Mouse (Mus musculus) skeletal muscle tissue, adult 2 months (tissue): ENCODE measurements around the gene Nsmce4a.
"Not testable (repeated sequence)": the region's sequence is repeated elsewhere in the genome, so short reads cannot be mapped to it uniquely, and the experiment has no call there.

Experiments
- DNase-seq: peaks from one replicate; pipeline ENCODE4 v3.0.0-alpha.2; 2012; ENCODE audit warnings: low read depth, low spot score

Nsmce4a gene

DNA sequence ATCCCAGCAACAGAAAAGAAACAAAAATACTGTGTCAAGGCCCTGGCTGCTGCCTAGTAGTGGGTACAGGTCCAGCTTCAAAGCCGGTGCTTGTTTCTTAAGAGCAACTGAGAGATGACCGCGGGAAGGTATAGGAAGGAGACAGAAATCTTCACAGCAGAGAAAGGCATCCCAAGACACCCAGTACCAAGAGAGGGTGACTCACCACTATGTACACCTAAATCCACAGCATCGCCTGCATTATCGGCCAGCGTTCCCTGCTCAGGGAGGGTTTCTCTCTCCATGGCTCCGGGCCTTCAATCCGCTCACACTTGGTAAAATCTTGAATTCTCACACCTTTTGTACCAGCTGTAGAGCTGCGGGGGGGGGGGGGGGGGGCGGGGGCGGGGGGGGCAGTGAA is at the start of gene Nsmce4a:
Gene Nsmce4a (minus strand): TSS at position 298 of the 400 bp plus-strand sequence.
- DNase-seq = no peak

DNA sequence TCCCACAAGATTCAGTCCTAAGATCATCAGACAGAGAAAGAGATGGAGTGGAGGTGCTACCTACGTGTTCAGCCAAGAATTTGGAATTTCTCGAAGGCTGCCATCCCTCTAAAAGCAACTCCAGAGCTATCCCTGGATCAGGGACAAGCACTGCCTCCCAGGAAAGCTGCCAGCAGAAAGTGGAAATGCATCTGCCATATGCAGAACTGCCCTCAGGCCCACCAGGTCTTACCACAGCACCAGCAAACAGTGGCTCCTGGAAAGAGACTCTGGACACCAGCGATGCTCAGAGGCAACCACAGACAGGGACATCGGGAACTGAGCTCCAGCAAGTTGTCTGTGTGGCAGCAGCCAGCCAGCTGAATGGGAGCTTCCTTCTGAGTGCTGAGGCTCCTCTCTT is 49.4 kb upstream of the Nsmce4a start:
- DNase-seq = no peak

DNA sequence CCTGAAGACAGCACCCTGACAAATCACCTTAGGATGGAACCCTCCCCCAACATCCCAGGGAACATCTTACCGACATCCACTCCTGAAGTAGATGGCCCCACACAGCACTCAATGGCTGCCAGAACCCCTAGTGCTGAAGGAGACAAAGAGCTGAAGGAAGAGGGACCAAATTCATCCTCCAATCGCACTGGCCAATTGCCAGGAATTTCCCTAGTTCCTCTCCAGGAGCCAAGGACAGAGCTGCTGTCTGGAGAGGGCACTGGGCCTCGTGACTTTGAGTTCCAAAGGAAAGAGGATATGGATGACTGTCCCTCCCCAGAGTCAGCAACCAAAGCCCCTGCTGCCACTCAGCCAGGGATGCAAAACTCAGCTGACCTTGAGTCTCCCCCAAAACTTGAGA is 49.0 kb upstream of the Nsmce4a start:
- peak; percentile 54 for DNase-seq

DNA sequence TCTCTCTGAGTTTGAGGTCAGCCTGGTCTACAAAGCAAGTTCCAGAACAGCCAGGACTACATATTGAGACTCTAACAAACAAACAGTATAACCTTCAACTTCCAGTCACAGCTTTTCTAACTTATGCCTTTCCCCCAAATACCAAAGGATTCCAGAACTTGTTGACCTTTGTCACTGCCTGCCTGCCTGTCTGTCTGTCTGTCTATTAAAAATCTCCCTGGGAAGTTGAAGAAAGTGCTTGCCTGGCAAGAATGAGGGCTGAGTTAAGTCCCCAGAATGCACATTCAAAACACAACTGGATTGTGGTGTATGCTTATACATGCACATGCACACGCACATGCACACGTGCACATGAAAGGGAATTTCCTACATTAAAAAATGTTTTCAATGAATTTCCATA is 48.1 kb upstream of the Nsmce4a start:
- DNase-seq = no peak

DNA sequence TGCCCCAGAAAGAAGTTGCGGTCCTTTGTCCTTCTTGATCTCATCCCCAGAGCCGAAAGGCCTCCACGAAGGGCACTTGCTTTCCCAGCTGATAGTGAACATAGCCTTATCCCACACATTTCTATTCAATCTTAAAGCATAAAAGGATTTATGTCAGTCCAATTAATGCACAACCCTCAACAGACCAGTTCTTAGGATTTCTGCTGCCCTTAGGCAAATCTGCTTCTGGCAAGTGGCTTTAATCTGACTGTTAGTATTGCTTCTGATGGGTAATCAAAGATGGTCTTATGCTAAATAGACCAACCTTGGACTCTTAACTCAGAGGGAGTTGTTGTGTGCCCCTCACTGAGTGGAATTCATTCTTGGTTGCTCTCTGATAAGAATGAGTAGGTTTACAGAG is 44.7 kb upstream of the Nsmce4a start:
- no peak for DNase-seq

DNA sequence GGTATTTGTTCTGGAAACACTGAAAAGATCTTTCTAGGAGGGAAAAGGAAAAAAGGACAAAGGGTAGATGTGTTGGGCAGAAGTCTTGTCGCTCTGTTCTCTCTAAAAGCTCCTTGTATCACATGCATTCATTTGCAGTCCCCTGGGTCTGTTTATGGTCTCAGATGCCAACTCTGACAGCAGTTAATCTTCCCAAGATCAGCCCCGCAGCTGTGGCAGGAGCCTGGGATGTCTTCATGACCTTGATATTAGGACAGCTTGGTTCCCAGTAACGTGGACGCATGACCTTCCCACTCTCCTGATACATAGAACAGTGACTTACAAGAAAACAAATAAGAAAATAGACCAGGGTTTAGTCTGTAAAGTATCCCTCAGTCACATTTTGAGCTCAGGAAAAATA is 41.1 kb upstream of the Nsmce4a start:
- DNase-seq = peak; percentile 48

DNA sequence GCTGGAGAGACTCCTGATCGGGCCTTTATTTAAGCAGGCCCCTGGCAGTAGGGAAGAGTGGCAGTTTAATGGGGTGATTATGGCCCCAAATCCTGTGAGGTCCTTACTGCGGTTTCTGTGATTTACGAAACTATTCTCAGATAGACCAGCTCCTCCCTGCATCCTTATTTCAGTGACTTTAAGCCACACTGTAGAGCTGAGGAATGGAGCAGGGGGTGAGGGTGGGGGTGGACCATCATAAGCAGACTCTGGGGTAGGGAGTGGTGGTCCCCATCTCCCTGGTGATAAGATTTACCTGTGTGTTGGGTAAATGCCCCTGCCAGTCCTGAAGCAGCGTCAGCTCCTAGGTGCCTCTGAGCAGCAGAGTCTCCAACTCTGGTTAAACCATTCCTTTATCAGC is 34.0 kb upstream of the Nsmce4a start:
- DNase-seq = no peak

DNA sequence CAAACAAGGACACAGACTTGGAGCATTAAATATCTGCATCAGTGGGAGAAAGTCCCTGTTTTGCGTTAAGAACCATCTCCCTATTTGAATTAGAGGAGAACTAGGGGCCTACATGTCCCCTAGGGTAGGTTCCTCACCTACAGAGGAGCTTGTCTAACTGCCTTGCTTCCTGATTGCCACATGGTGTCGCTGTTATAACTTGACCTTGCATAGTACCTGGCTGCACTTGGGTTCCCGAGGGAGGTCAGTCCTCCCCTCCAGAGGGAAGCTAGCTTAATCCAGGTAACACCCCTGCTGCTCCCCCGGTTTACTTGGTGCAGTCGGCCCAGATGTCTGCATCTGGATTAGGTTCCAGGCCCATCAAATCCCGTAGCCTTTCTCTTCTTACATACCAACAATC is 32.2 kb upstream of the Nsmce4a start:
- DNase-seq = peak; percentile 40

DNA sequence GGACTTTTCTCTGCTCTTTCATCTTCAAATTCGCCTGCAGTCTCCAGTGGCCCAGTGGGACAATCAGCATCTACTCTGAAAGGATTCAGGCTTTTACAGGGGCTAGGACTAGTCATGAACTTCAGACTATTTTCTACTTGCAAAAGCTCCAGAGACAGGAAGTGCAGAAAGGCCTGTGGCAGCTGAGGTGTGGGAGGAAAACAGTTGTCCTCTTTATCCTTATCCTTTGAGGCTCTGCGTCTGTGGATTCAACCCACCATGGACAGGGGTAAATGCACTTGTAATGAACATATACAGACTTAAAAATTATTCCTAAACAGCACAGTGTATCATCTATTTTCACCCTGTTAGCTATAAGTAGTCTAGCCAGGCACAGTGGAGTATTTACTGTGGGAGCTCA is 31.5 kb upstream of the Nsmce4a start:
- DNase-seq = no peak

DNA sequence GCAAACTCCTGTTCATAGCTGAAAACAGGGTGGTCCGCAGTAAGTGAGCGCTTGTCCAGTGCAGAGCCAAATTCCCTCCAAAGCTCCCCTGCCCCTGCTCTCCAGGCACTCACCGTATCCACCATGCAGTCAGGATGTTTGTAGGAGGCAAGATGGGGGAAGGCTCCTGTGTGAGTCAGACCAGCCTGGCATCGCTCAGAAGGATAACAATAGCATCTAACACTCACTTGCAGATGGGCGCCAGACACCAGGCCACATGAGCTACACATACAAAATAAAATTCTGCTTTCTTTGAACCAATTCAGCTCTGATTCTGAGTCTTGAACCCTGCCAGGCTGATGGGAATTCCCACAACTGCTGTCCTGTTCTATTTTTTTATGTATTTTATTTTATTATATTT is 30.6 kb upstream of the Nsmce4a start:
- no peak for DNase-seq

DNA sequence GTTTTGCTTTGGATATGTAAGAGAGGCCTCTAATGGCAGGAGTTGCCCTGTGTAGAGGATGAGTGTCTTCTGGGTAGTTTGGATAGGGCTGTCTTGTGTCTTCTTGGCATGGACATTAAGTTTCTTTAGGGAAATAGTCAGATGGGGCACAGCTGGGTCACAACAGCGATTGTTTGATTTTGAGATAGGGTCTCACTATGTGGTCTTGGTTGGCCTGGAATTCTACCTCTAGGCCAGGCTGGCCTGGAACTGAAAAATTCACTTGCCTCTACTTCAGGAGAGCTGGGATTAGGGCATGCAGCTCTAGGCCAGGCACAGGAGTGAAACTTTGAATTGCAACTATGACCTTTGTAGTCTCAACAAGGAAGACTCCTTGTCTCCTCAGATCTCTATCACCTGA is 29.9 kb upstream of the Nsmce4a start:
- no peak for DNase-seq

DNA sequence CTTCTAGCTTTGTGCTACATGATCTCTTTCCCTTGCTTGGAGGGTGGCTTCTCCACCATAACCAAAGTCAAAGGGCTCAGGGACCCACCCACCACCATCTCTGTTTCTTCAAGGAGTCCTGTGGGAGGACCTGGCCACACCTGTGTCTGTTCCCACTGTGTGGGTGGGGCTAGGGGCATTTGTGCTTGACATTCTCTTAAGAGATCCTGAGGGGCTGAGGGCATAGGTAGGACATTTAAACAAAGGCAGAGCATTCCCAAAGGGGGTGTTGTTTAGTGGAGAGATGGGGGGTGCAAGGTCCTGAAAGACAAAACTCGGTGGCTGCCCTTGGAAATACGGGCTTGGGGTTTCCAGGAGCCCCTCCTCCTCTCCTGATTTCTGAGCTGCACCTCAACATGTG is 27.6 kb upstream of the Nsmce4a start:
- DNase-seq = no peak

DNA sequence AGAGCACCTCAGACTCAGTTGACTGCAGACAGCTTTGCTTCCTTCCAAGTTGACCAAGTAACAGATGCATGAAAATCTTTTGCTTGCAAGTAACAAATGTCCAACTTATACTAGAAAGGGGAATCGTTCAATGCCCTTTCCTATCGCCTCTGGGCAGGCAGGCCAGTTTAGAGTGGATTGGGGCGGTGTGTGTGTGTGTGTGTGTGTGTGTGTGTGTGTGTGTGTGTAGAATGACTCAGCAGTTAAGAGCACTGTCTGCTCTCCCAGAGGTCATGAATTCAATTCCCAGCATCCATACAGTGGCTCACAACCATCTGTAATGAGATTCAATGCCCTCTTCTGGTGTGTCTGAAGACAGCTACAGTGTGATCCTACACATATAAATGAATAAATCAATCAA is 27.2 kb upstream of the Nsmce4a start:
- no peak for DNase-seq

DNA sequence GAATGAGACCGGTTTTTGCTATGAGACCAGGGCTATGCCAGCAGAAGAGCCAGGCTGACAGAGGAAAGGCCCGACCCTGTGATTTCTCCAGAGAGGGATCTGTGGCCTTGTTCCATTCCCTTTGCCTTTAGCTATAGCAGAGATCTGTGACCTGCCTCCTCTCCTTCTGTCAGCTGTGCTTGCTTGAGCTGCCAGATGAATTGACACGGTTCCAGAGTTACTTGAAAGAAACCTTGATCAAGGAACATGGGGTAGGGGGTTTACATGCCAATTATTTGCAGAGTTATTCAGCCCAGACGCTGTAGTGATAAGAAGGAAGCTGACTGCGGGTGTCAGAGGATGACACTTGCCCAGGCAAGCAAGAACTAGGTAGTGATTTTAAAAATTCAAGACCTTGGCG is 24.6 kb upstream of the Nsmce4a start:
- DNase-seq = no peak

DNA sequence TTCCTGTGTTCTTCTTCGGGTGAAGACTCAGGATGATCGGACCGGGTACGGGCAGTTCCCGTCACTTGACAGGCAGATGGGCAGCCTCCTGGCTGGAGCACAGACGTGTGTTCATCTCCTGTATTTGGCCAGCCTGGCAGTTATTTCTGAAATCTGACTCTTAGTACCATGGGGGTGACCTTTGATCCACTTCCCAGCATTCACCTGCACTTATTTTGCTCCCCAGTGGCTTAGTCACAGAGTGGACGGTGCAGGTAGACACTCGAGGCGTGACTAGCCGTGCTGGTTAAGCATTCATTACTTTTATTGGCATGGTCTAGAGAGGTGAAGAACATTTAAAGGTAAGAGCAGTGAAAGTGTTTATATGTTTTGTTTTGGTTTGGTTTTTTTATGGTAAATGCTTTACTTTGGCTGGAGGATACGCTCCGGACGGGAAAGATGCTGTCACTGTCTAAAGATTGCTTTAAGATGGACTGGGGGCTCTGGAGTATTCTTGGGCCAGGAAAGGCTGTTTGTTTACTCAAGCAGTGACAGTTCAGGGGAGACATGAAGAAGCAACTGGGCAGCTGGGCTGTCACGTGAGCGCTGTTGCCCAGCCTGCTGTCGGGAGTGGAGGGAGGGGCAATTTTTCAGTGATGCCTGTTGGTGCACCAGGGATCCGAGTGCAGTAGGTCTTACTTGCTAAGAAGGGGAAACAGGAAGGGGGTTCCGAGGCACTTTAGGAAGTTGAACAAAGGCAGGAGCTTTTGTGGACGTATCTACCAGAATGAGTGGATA is 23.3 kb upstream of the Nsmce4a start:
- peak; percentile 81 for DNase-seq

DNA sequence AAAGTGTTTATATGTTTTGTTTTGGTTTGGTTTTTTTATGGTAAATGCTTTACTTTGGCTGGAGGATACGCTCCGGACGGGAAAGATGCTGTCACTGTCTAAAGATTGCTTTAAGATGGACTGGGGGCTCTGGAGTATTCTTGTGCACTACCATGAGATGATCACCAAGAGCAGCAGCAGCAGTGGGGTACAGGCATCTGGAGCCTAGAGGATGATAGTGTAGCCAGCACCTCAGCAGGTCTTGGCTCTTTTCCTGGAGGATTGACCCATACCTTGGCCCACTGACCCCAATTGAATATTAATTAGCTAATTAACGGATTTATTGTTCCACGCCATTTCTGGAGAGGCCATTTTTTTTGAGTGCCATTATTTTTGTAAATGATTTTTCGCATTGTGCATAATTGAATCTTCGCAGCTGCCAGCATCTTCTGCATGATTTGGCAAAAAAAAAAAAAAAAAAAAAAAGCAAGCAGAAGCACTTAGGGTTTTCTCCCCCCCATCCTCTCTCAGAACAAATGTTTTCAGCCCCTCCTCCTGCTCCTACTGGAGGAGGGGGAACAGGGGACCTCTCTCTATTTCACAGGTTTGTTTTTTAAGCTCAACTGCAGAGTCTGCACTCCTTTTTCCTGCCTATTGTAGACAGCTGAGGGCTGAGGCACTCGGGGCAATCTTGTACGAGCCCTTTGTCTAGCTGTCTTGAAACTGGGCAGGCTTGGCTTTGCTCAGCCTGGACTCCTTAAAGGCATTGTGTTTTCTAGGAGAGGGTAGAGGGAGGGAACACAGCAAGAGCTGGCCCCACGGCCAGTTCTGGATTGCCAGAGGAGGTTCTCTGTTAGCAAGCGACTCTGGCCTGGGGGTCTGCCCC is 20.7 kb upstream of the Nsmce4a start:
- DNase-seq = not testable (repeated sequence)

DNA sequence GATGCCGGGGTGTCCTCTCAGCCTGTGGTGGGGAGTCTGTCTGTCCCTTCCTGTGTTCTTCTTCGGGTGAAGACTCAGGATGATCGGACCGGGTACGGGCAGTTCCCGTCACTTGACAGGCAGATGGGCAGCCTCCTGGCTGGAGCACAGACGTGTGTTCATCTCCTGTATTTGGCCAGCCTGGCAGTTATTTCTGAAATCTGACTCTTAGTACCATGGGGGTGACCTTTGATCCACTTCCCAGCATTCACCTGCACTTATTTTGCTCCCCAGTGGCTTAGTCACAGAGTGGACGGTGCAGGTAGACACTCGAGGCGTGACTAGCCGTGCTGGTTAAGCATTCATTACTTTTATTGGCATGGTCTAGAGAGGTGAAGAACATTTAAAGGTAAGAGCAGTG is 20.1 kb upstream of the Nsmce4a start:
- not testable (repeated sequence) for DNase-seq

DNA sequence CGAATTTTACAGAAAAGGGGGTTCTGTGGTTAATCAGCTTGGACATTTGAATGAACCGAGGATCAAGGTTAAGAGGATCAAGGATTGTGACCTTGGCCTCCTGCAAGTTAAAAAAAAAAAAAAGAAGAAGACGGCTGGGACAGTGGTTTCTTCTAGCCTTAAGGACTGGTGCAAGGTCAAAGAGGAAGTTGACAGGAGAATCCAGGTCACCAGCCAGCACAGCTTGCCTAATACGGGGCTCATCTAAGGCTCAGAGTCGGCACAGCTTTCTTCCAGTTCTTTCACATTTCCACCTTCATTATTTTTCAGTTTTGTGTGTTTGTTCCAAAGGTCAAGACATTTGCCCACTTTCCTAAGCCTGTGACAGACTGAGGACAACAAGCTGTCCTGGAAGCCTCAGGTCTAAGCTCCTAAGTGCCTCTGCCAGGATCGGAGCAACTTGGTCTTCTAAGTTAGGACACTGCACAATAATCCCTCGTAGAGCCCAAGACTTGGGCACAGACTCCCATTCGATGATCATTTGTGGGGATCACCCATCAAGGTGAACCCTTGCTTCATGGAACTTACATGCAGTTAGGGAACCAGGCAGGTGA is 18.0 kb upstream of the Nsmce4a start:
- no peak for DNase-seq

DNA sequence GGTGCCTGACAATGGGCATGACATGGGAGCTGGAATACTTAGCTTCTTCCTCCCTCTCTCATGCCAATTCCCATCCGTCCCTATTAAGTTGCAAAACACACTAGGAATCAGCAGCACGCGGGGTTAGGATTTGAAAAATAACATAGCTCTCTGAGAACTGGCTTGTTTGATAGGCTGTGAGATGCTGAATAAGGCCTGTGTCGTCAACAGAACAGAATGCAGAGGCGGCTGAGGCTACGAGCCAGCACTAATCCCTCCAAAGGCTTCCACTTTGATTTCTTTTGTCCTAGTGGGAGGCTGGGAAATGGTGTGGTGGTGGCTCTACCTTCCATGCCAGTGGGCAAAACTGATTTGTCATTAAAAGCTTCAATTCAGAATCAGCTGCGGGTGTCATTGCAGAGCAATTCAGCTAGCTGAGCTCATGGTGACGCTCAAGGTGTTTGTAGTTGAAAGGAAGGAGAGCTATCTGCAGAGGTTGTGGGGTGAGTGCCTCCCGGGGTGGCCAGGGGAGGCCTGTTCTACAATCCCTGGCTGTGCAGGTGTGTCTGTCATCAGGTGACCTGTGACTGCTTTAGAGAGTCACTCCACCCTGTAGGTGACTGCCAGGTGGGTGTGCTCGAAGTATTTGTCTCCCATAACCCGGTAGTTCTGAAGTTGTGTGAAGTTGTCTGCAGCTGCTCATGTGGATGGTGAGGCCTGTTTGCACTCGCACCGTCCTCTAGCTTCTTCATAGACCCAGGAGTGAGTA is 17.3 kb upstream of the Nsmce4a start:
- no peak for DNase-seq

DNA sequence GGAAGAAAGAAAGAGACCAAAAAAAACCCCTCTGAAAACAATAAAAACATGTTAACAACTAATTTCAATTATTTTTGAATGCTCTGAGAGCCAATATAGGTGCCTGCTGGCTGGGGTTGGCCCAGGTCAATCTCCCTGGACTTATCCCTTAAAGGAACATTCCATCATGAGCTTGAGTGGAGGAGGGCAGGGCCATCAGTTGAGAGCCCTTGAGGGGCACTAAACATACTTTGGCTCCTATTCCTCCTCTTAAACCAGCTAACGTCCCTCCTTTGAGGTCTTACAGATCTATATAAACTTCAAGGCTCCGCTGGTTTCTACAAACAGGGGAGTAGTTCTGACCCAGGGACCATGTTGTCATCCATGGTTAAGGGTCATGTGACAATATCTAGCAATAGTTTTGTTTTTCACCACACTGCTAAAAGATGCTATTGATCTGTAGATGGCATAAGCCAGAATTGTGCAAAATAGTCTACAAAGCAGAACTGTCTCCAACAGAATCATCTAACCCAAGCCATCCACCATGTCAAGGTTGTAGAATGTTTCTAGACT is 13.7 kb upstream of the Nsmce4a start:
- DNase-seq = no peak

DNA sequence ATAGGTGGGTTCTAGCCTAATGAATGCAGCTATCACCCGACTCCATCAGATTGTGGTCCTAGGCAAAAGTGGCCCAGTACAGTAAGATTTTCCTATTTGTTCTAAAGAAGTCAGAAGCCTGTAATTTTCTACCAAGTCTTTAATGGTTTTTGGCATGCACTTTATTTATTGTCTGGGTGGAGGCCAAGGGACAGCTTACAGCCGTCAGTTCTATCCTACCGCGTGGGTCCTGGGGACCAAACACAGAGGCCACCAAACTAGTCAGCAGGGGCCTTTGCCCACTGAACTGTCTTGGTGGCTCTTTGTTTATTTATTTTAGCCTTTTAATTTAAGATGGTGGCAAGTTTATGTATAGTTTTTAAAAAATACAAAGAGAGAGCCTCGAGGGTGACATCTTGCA is 5.7 kb upstream of the Nsmce4a start:
- DNase-seq = no peak

DNA sequence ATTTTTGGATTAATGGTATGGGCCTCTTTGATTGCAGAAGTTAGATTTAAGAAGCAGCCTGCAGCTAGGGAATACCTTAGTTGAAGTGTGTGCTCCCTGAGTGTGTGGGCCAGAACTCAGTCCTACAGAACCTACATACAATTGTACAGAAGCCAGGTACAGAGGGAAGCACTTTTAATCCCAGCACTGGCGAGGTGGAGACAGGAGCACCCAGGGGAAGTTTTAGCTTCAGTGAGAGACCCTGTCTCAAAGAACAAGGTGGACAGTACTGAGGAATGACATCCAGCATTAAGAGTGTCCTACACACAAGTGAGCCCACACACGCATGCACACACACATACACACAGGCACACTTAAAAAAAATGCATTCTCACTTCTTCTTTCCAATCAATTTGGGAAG is 5.1 kb upstream of the Nsmce4a start:
- no peak for DNase-seq
